Mouse (Mus musculus) midbrain, embryonic 11.5 days (tissue): ENCODE results near the gene Chd9. TPM values are rescaled to one million over a fixed set of nuclear protein-coding genes. Genes with fewer than 3 reads are reported as not detected.
"Not testable (repeated sequence)": the region's sequence is repeated elsewhere in the genome, so short reads cannot be mapped to it uniquely, and the experiment has no call there.

Source experiments
- ATAC-seq: fragments of 200-750 bp; cut with Nextera tagmentation; 2 replicates; pipeline ENCODE4 v1.8.0; 2017; ENCODE audit warnings: moderate TSS enrichment, moderate library complexity; ENCODE audit not compliant: low FRiP score
- DNase-seq: peaks from one replicate; pipeline ENCODE4 v3.0.0; 2015; ENCODE audit warnings: low spot score; ENCODE audit errors: missing footprints
- H3K27ac ChIP-seq: fragments of 300-500 bp; sonication (generic); 2 replicates; pipeline ENCODE4 v1.5.1; 2014; ENCODE audit warnings: low read depth, low read length
- H3K27me3 ChIP-seq: fragments of 300-500 bp; sonication (generic); 2 replicates; pipeline ENCODE4 v1.6.1; 2014; ENCODE audit warnings: mild to moderate bottlenecking, low read length, moderate library complexity, mixed read lengths; ENCODE audit not compliant: control insufficient read depth, insufficient read depth
- H3K36me3 ChIP-seq: fragments of 300-500 bp; sonication (generic); 2 replicates; pipeline ENCODE4 v1.6.1; 2014; ENCODE audit warnings: mild to moderate bottlenecking, low read length, moderate library complexity, mixed read lengths; ENCODE audit not compliant: control insufficient read depth, insufficient read depth
- H3K4me1 ChIP-seq: fragments of 300-500 bp; sonication (generic); 2 replicates; pipeline ENCODE4 v1.6.1; 2014; ENCODE audit warnings: low read length; ENCODE audit not compliant: control insufficient read depth, insufficient read depth
- H3K4me2 ChIP-seq: fragments of 300-500 bp; sonication (generic); 2 replicates; pipeline ENCODE4 v1.6.1; 2014; ENCODE audit warnings: mild to moderate bottlenecking, moderate library complexity
- H3K4me3 ChIP-seq: fragments of 300-500 bp; sonication (generic); 2 replicates; pipeline ENCODE4 v1.5.1; 2014; ENCODE audit warnings: low read depth, low read length
- H3K9ac ChIP-seq: fragments of 300-500 bp; sonication (generic); 2 replicates; pipeline ENCODE4 v1.6.1; 2014; ENCODE audit warnings: low read length
- H3K9me3 ChIP-seq: fragments of 300-500 bp; sonication (generic); 2 replicates; pipeline ENCODE4 v1.6.1; 2016; ENCODE audit warnings: low read length; ENCODE audit not compliant: control insufficient read depth
- WGBS: fragments of 180-500 bp; shearing (Covaris S2); extraction: QIAGEN DNeasy Blood & Tissue Kit; methylation state at CpG from one replicate; pipeline ENCODE4 v1.1.7; 2014; 5-methylcytosine and 5-hydroxymethylcytosine counted together
- polyA plus RNA-seq: library from polyadenylated mRNA; unstranded; fragments of >200 nt; fragmentation: Nextera tagmentation; extraction: Ambion mirVana; gene quantifications from 2 replicates; pipeline ENCODE4 v1.2.1, GENCODE M21; 2014

Chd9 gene
- polyA plus RNA-seq, 1 experiment from 2014 or later = 35.8 TPM

DNA sequence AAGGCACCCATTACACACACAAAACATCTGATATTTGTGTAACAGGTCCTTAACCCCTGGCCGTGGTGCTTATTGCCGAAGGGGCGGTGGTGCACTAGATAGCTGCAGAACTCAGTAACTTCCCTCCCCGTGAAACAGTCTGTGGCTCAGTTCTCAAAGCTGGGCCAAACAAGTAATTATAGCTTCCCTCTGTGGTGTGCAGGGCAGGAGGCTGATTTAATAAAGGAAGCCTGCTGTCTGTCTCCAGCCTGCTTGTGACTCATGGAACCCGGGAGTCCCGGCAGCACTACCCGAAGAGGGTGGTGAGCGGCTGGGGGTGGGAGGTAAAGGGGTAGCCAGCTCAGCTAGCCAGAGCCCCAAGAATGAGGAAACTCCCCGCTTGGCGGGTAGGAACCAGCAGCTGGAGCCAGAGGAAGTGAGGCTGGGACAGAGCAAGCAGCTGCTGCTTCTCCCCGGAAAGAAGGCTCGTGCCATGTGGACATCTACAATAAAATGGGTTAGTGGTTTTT is 48.1 kb downstream of the Chd9 start:
- DNase-seq (peak; percentile 95), ATAC-seq (peak; percentile 43)
- H3K4me1 ChIP-seq = peaks cover 23% of the 10 kb centered on the region
- H3K36me3 ChIP-seq = no peaks in the 10 kb centered on the region
- H3K4me2 ChIP-seq = peak overlapping the region; percentile 63
- H3K9ac ChIP-seq = peak overlapping the region; percentile 70
- no peaks in the 10 kb centered on the region for H3K9me3 ChIP-seq
- peak overlapping the region; percentile 60 for H3K27ac ChIP-seq
- H3K27me3 ChIP-seq = no peaks in the 10 kb centered on the region
- 6% methylated on average over 12 of the region's 12 CpGs for WGBS
- H3K4me3 ChIP-seq = 0 out of 2 replicates have a peak overlapping the region, but pooled peaks have one; percentile 34

DNA sequence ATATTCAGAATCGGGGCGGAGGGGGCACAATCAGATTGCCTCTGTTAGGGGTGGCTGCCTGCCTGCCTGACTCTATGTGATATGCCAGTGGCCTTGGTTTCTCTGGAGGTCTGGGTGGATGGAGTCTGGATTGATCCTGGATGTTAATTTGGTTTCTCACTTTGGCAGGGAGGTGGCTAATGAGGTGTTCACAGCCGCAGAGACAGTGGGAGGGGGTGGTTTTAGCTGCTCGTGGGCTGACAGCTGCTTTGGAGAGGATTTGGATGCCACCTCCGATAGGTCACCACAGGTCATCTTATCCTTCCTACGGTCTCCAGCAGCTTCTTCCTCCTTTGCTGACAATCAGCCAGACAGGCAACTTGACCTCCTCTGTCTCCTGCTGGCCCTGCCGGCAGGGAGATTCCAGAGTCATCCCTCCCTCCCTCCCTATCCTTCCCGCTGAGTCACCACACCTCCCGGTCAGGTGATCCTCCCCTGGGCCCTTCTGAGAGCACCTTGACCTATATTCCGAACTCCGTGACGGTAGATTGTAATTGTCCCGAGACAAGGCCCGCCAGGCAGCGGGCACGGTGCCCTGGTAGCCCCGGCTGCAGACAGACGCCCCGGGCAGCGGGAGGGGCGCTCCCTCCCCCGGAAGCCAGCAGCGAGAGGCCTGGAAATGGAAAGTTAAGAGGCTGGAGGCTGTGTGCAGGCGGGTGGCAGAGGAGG is 48.7 kb downstream of the Chd9 start:
- H3K36me3 ChIP-seq = no peaks in the 10 kb centered on the region
- peak; percentile 94 for DNase-seq
- H3K4me2 ChIP-seq = peak overlapping the region; percentile 63
- H3K4me1 ChIP-seq = peaks cover 23% of the 10 kb centered on the region
- ATAC-seq = peak; percentile 55
- no peaks in the 10 kb centered on the region for H3K9me3 ChIP-seq
- under 1% methylated on average over 24 of the region's 24 CpGs for WGBS
- H3K27me3 ChIP-seq = no peaks in the 10 kb centered on the region
- H3K27ac ChIP-seq = peak overlapping the region; percentile 60
- H3K4me3 ChIP-seq = peak overlapping the region; percentile 34
- peak overlapping the region; percentile 70 for H3K9ac ChIP-seq

DNA sequence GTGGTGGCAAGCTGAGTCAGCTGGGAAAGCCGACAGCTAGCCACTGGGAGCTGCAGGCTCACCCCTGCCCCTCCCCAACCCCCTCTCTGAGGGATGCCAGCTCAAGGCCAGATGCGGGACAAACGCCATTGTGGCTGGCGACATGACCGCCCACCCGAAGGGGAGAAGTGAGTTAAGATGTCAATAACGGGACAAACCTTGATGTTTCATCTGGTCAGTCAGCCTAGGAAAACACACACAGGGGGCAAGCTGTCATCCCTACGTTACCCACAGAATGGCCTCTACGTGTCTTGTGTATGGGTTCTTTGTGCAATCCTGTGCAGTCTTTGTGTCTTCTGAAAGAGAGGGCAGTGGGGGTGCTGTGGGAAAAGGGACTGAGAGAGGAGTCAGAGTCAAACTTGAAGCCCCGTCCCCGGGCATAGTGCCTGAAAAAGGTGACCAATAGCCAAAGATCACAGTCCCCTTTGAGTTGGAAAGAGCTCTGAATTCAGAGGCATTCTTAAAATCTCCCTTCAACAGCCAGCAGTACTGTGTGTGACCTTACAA is 49.4 kb downstream of the Chd9 start:
- H3K27ac ChIP-seq = peak overlapping the region; percentile 42
- peak overlapping the region; percentile 63 for H3K4me2 ChIP-seq
- peaks cover 23% of the 10 kb centered on the region for H3K4me1 ChIP-seq
- peak overlapping the region; percentile 70 for H3K9ac ChIP-seq
- WGBS = under 1% methylated on average over 11 of the region's 11 CpGs
- H3K9me3 ChIP-seq = no peaks in the 10 kb centered on the region
- H3K27me3 ChIP-seq = no peaks in the 10 kb centered on the region
- DNase-seq (peak; percentile 93), ATAC-seq (peak; percentile 76)
- peak overlapping the region; percentile 34 for H3K4me3 ChIP-seq
- no peaks in the 10 kb centered on the region for H3K36me3 ChIP-seq

DNA sequence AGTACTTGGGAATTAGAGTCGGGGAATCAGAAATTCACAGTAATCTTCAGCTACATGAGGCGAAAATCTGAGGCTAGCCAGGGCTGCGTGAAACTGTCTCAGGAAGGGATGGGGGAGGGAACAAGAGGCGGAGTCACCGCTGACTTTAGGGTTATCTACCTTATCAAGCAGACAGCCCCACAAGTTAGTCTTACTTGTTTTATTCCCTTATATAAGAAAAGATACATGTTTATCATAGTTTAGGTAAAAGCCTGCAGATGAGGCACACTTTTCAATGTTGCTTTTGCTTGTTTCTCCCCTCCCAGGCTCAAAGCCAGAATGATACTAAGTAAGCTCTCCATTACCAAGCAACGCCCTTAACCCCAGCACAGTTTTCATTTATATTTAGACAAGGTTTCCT is 50.4 kb downstream of the Chd9 start:
- 74% methylated on average over 6 of the region's 6 CpGs for WGBS
- no peaks in the 10 kb centered on the region for H3K27me3 ChIP-seq

DNA sequence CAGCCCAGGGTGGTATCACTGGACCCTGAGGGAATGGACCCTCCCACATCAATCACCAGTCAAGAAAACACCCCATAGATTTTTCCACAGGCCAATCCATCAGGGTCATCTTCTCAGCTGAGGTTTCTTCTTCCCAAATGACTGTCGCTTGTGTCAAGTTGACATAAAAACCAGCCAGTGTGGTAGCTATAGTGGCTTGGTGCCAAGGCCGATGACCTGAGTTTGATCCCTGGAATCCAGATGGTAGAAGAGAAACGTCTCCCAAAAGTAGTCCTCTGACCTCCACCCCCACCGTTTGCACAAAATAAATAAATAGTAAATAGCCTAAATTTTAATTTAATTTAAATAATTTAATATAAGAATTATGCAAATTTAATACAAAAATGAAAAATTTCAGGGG is 51.9 kb downstream of the Chd9 start:
- Histone ChIP-seq H3K4me1 (peaks cover 23% of the 10 kb centered on the region), H3K9me3 (no peaks in the 10 kb centered on the region), H3K27me3 (no peaks in the 10 kb centered on the region), H3K36me3 (no peaks in the 10 kb centered on the region), H3K9ac (no peak overlapping the region), H3K4me2 (no peak overlapping the region), H3K27ac (no peak overlapping the region), H3K4me3 (no peak overlapping the region)
- WGBS = 93% methylated on average over 4 of the region's 4 CpGs
- ATAC-seq (no peak), DNase-seq (no peak)

More for the DNA sequence above, 50.4 kb downstream of the Chd9 start:
- Histone ChIP-seq H3K27ac (no peak overlapping the region), H3K4me2 (no peak overlapping the region), H3K9me3 (no peaks in the 10 kb centered on the region), H3K36me3 (no peaks in the 10 kb centered on the region), H3K4me1 (peaks cover 23% of the 10 kb centered on the region), H3K4me3 (no peak overlapping the region), H3K9ac (no peak overlapping the region)
- ATAC-seq = no peak
- DNase-seq = no peak

DNA sequence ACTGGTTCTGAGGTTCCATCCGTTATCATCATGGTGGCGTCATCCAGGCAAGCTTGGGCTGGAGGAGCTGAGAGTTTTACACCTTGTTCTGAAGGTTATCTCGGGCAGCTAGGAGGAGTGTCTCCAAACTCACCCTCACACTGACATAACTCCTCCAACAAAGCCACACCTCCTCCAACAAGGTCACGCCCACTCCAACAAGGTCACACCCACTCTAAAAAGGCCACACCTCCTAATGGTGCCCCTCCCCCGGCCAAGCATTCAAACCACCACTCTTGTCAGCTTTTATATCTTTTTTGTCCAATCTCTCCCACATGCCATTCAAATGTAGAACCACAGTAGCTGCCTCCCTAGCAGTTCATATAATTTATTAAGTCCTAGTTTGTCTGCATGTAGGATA is 53.0 kb downstream of the Chd9 start:
- no peak for ATAC-seq
- 88% methylated on average over 5 of the region's 5 CpGs for WGBS
- no peak overlapping the region for H3K27ac ChIP-seq

DNA sequence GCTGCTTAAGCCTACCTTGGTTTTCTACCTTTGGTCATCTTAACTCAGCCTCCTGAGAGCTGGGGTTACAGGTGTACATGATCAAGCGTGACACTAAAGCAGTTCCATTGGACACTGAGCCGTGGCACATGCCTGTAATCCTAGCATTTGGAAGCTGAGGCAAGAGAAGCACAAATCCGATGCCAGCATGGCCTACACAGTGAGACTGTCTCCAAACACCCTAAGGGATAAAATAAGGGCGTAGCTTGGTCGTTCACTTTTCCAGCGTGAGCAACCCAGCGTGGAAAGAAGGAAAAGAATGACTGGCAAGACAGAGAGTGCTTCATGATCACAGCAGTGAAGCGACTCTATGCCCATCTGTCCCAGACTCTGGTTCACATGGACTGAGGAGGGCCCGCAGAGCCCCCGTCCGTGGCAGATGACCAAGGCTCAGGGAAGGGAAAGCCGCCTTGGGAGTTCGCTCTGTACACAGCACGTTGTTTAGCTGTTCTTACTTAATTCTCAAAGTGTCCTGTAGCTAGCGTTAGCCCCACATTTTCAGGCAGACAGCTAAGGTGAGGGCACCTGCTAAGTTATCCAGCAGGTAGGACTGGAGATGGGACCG is 54.0 kb downstream of the Chd9 start:
- H3K9ac ChIP-seq = no peak overlapping the region
- no peaks in the 10 kb centered on the region for H3K9me3 ChIP-seq
- H3K4me1 ChIP-seq = peaks cover 8% of the 10 kb centered on the region
- no peaks in the 10 kb centered on the region for H3K27me3 ChIP-seq
- no peaks in the 10 kb centered on the region for H3K36me3 ChIP-seq
- H3K27ac ChIP-seq = no peak overlapping the region
- no peak overlapping the region for H3K4me2 ChIP-seq
- no peak for DNase-seq
- no peak for ATAC-seq
- 89% methylated on average over 16 of the region's 16 CpGs for WGBS
- H3K4me3 ChIP-seq = no peak overlapping the region

More for the DNA sequence above, 53.0 kb downstream of the Chd9 start:
- H3K36me3 ChIP-seq = no peaks in the 10 kb centered on the region
- H3K4me2 ChIP-seq = no peak overlapping the region
- H3K4me3 ChIP-seq = no peak overlapping the region
- no peak for DNase-seq
- no peaks in the 10 kb centered on the region for H3K9me3 ChIP-seq
- H3K9ac ChIP-seq = no peak overlapping the region
- no peaks in the 10 kb centered on the region for H3K27me3 ChIP-seq
- peaks cover 18% of the 10 kb centered on the region for H3K4me1 ChIP-seq

DNA sequence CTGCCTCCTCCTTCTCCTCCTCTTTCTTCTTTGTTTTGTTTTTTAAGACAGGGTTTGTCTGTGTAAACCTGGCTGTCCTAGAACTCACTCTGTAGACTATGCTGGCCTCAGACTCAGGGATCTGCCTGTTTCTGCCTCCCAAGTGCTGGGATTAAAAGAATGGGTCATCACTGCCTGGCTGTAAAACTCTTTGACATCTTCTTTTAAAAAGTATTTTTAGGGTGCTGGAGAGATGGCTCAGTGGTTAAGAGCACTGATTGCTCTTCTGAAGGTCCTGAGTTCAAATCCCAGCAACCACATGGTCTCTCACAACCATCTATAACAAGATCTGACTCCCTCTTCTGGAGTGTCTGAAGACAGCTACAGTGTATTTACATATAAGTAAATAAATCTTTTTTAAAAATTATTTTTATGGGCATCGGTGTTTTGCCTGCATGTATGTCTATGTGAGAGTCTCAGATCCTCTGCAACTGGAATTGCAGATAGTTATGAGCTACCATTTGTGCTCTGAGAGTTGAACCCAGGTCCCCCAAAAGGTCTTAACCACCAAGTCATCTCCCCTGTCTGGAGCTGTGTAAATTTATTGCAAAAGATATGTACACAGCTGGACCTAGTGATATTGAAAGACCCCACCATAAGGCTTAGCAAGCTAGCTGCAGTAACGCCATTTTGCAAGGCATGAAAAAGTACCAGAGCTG is 57.7 kb downstream of the Chd9 start:
- H3K4me3 ChIP-seq = no peak overlapping the region
- H3K36me3 ChIP-seq = no peaks in the 10 kb centered on the region
- no peaks in the 10 kb centered on the region for H3K4me1 ChIP-seq
- ATAC-seq = no peak
- H3K4me2 ChIP-seq = no peak overlapping the region
- WGBS = 84% methylated on average over 2 of the region's 2 CpGs
- H3K9ac ChIP-seq = no peak overlapping the region
- H3K9me3 ChIP-seq = no peaks in the 10 kb centered on the region
- no peak for DNase-seq
- H3K27me3 ChIP-seq = no peaks in the 10 kb centered on the region
- H3K27ac ChIP-seq = no peak overlapping the region

DNA sequence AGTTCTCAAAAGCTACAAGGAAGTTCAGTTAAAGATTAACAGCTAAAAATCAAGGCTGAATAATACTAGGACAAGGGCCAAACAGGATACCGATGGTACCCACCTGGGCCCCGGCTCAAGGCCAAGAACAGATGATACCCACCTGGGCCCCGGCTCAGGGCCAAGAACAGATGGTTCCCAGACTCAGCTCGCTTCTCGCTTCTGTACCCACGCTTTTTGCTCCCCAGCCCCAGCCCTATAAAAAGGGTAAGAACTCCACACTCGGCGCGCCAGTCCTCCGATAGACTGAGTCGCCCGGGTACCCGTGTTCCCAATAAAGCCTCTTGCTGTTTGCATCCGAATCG is 58.2 kb downstream of the Chd9 start:
- H3K36me3 ChIP-seq, H3K27me3 ChIP-seq, H3K9ac ChIP-seq, H3K27ac ChIP-seq, H3K4me3 ChIP-seq, H3K9me3 ChIP-seq, DNase-seq, ATAC-seq, H3K4me1 ChIP-seq, H3K4me2 ChIP-seq: not testable (repeated sequence)
- WGBS = no CpG with 5 or more reads among the region's 15 CpGs
